Mouse (Mus musculus): ENCODE measurements around the gene Ndfip2. TPM values are rescaled to one million over a fixed set of nuclear protein-coding genes. Genes with fewer than 3 reads are reported as not detected.

The Ndfip2 gene
- 57.8 and 64.7 TPM in 2 replicates for polyA plus RNA-seq (2014; fragmentation: Nextera tagmentation; extraction: Ambion mirVana)

DNA sequence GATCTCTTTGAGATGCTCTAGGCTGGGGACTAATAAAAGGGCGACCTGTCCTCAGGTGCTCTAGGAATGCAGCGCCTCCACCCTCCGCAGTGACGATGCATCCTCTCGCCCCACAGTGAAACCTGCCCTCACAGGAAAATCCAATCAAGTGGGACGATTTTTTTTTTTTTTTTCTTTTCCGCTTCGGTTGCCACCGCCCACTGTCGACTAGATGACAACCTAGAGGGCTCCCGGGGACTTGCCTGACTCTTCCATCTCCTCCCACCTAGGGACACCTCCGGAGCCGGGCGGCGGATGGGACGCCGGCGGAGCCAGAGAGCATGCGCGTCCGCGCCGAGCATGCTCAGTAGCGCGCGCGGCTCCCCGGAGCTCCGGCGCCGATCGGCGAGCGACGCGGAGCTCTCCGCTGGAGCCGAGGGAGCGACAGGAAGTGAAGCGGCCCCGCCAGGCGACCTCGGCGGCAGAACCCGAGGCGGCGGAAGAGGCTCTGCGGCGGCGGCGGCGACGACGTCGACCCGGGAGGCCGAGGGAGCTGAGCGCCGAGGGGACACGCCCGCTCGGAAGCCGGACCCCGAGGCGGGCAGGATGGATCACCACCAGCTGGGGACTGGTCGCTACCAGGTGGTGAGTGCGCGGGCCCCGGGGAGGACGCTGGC is at the start of gene Ndfip2:
TSS of gene Ndfip2 (plus strand) at position 195 of the 656 bp plus-strand sequence.
- under 1% methylated on average over 68 of the region's 70 CpGs for WGBS (ENCODE audit: insufficient replicate concordance)
- no peaks in the 10 kb centered on the region for H3K36me3 ChIP-seq (ENCODE audit: control insufficient read depth, insufficient read depth, low read length)
- peak within 1 kb of the TSS; percentile 88 for H3K4me3 ChIP-seq (ENCODE audit: low read depth, low read length)
- peak within 1 kb of the TSS; percentile 84 for H3K27ac ChIP-seq (ENCODE audit: low read depth, low read length)
- H3K27me3 ChIP-seq (ENCODE audit: control insufficient read depth, insufficient read depth, low read length): no peaks in the 10 kb centered on the region
- peak; percentile 94 for ATAC-seq (replicated peaks; ENCODE audit: insufficient number of reproducible peaks, low FRiP score, low TSS enrichment)
- H3K9me3 ChIP-seq (replicated peaks; ENCODE audit: control insufficient read depth, low read length): no peaks in the 10 kb centered on the region
- 0 out of 2 replicates have a peak, but pooled peaks cover 2% of the 10 kb centered on the region for H3K4me1 ChIP-seq (ENCODE audit: control insufficient read depth, insufficient read depth, low read length)
- peak within 1 kb of the TSS; percentile 95 for H3K9ac ChIP-seq (ENCODE audit: low read depth, low read length)
- H3K4me2 ChIP-seq: peak within 1 kb of the TSS; percentile 79

DNA sequence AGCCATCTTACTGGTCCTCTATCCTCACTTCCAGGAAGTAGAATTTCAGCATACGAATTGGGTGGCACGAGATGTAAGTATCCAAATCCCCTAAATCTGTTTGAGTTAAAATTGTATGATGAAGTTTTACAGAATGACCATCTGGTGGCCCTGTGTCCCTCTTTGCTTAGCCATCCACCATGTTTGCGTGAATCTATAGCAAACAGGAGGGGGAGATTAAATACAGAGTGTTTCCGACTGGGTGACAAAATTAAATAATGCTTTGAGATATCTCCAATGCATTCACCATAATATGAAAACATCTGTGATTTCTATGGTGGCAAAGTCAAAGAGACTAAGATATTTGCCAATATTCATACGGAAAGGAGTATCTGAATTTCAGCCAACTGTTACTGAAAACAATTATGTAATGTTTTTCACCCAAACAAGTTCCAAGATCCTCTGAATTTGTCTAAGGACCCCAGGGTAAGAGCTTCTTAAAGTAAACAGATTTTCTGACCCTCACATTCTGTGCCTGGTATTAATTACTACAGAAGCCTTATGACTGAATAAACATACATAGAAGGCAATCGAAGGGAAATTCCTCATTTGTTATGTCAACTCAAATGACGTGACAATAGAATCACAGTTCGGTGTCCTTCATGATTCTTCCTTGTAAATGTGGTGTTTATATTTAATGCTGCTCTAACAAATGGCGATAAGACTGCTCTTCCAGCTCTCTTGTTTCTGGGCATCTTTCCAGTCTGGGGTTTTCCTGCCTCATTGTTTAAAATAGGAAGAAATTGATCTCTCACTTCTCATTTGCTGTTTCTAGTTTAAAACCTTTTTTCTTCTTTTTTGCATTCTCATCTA is 38.6 kb upstream of the Ndfip2 start:
- no peaks in the 10 kb centered on the region for H3K27me3 ChIP-seq (ENCODE audit: control insufficient read depth, insufficient read depth, low read length)
- no peak overlapping the region for H3K4me3 ChIP-seq (ENCODE audit: low read depth, low read length)
- H3K9me3 ChIP-seq (replicated peaks; ENCODE audit: control insufficient read depth, low read length): no peaks in the 10 kb centered on the region
- H3K36me3 ChIP-seq (ENCODE audit: control insufficient read depth, insufficient read depth, low read length): no peaks in the 10 kb centered on the region
- WGBS (ENCODE audit: insufficient replicate concordance): 74% methylated on average over 9 of the region's 9 CpGs
- H3K27ac ChIP-seq (ENCODE audit: low read depth, low read length): no peak overlapping the region
- no peak overlapping the region for H3K4me2 ChIP-seq
- no peaks in the 10 kb centered on the region for H3K4me1 ChIP-seq (ENCODE audit: control insufficient read depth, insufficient read depth, low read length)
- no peak overlapping the region for H3K9ac ChIP-seq (ENCODE audit: low read depth, low read length)
- ATAC-seq (replicated peaks; ENCODE audit: insufficient number of reproducible peaks, low FRiP score, low TSS enrichment): no peak

DNA sequence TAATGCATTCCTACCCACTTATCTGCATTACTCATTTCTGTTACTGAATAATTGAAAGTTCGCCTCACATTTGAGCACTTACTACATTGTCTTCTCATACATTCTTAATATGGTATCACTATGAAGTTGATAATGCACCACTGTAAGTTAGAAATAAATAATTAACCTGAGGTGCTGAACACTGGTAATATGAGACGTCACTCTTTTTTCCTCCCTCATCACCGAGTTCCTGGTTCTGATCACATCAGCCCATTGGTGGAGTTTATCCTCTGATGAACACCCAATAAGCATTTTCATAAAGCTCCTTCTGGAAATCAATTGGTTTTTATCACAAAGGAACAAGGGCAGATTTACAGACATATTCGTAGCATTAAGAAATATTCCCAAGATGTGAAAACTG is 36.1 kb upstream of the Ndfip2 start:
- Histone ChIP-seq H3K27me3 (ENCODE audit: control insufficient read depth, insufficient read depth, low read length) (no peaks in the 10 kb centered on the region), H3K4me2 (no peak overlapping the region), H3K4me3 (ENCODE audit: low read depth, low read length) (no peak overlapping the region), H3K9me3 (replicated peaks; ENCODE audit: control insufficient read depth, low read length) (no peaks in the 10 kb centered on the region), H3K4me1 (ENCODE audit: control insufficient read depth, insufficient read depth, low read length) (no peaks in the 10 kb centered on the region), H3K9ac (ENCODE audit: low read depth, low read length) (no peak overlapping the region), H3K27ac (ENCODE audit: low read depth, low read length) (no peak overlapping the region), H3K36me3 (ENCODE audit: control insufficient read depth, insufficient read depth, low read length) (no peaks in the 10 kb centered on the region)
- WGBS (ENCODE audit: insufficient replicate concordance): 77% methylated on average over 4 of the region's 4 CpGs
- no peak for ATAC-seq (replicated peaks; ENCODE audit: insufficient number of reproducible peaks, low FRiP score, low TSS enrichment)

DNA sequence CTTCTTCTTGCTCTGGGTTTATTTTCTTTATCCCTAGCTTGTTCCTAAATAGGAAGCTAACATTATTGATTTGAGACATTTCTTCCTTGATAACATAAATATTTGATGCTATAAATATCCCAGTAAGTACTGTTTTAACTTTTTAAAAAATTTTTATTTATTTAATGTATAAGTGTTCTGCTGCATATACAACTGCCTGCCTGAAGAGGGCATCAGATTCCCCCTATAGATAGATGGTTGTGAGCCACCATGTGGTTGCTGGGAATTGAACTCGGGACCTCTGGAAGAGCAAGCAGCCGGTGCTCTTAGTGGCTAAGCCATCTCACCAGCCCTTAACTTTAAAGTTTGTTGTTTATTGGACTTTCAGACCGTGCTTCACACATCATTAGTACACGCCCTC is 32.6 kb upstream of the Ndfip2 start:
- no peak overlapping the region for H3K4me2 ChIP-seq
- H3K9ac ChIP-seq (ENCODE audit: low read depth, low read length): no peak overlapping the region
- H3K4me3 ChIP-seq (ENCODE audit: low read depth, low read length): no peak overlapping the region
- H3K27ac ChIP-seq (ENCODE audit: low read depth, low read length): no peak overlapping the region
- no peaks in the 10 kb centered on the region for H3K36me3 ChIP-seq (ENCODE audit: control insufficient read depth, insufficient read depth, low read length)
- WGBS (ENCODE audit: insufficient replicate concordance): 82% methylated on average over 4 of the region's 4 CpGs
- no peak for ATAC-seq (replicated peaks; ENCODE audit: insufficient number of reproducible peaks, low FRiP score, low TSS enrichment)
- H3K9me3 ChIP-seq (replicated peaks; ENCODE audit: control insufficient read depth, low read length): no peaks in the 10 kb centered on the region
- H3K4me1 ChIP-seq (ENCODE audit: control insufficient read depth, insufficient read depth, low read length): no peaks in the 10 kb centered on the region
- H3K27me3 ChIP-seq (ENCODE audit: control insufficient read depth, insufficient read depth, low read length): no peaks in the 10 kb centered on the region

DNA sequence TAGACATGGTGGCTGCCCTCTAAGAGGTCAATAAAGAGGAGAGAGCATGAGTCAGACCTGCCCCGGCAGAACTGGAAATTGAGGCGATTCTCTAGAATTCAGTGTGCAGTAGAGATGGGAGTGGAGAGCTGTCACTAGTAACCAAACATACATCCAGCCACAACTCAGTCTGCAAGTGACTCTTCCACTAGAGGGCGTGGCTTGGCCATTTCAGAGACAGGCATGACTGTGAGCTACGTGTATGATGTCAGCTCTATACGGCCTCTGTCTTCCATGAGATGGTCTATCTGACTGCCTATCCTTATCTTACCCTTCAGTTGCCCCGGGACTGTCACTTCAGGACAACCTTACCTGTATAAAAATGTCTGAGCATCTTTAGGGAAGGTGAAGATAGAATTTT is 26.0 kb upstream of the Ndfip2 start:
- H3K9me3 ChIP-seq (replicated peaks; ENCODE audit: control insufficient read depth, low read length): no peaks in the 10 kb centered on the region
- H3K4me1 ChIP-seq (ENCODE audit: control insufficient read depth, insufficient read depth, low read length): no peaks in the 10 kb centered on the region
- 38% methylated on average over 6 of the region's 6 CpGs for WGBS (ENCODE audit: insufficient replicate concordance)
- H3K27ac ChIP-seq (ENCODE audit: low read depth, low read length): no peak overlapping the region
- H3K27me3 ChIP-seq (ENCODE audit: control insufficient read depth, insufficient read depth, low read length): no peaks in the 10 kb centered on the region
- H3K4me2 ChIP-seq: no peak overlapping the region
- H3K4me3 ChIP-seq (ENCODE audit: low read depth, low read length): no peak overlapping the region
- no peak overlapping the region for H3K9ac ChIP-seq (ENCODE audit: low read depth, low read length)
- no peak for ATAC-seq (replicated peaks; ENCODE audit: insufficient number of reproducible peaks, low FRiP score, low TSS enrichment)
- no peaks in the 10 kb centered on the region for H3K36me3 ChIP-seq (ENCODE audit: control insufficient read depth, insufficient read depth, low read length)

- no peaks in the 10 kb centered on the region for H3K9me3 ChIP-seq (replicated peaks; ENCODE audit: control insufficient read depth, low read length)
- H3K9ac ChIP-seq (ENCODE audit: low read depth, low read length): no peak overlapping the region
- H3K4me2 ChIP-seq: no peak overlapping the region
- WGBS (ENCODE audit: insufficient replicate concordance): 67% methylated on average over 4 of the region's 4 CpGs
- no peak overlapping the region for H3K27ac ChIP-seq (ENCODE audit: low read depth, low read length)
- no peaks in the 10 kb centered on the region for H3K4me1 ChIP-seq (ENCODE audit: control insufficient read depth, insufficient read depth, low read length)
- no peaks in the 10 kb centered on the region for H3K36me3 ChIP-seq (ENCODE audit: control insufficient read depth, insufficient read depth, low read length)
- no peaks in the 10 kb centered on the region for H3K27me3 ChIP-seq (ENCODE audit: control insufficient read depth, insufficient read depth, low read length)
- no peak for ATAC-seq (replicated peaks; ENCODE audit: insufficient number of reproducible peaks, low FRiP score, low TSS enrichment)
- no peak overlapping the region for H3K4me3 ChIP-seq (ENCODE audit: low read depth, low read length)
Observed at GRCm38 (mm10) chr14:105236596-105236995, 21.8 kb upstream of the Ndfip2 start.

DNA sequence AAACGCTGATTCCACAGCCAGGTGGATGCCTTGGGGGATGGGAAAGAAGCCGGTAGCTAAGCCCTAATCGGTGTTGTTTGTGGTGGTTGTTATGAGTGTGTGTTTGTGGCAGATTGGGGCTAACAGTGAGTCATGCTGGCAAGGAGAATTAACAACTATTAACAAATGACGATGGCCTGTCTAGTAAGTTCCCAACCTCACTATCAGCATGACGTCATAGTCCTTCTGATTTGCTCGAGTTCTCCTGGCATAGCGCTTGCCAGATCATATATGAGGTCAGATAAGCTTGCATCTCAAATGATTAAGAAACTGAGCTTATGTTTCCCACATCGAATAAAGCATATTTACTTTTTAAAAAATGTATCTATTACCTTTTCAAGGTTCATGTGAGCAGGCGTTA is 20.6 kb upstream of the Ndfip2 start:
- 71% methylated on average over 9 of the region's 9 CpGs for WGBS (ENCODE audit: insufficient replicate concordance)
- Histone ChIP-seq H3K36me3 (ENCODE audit: control insufficient read depth, insufficient read depth, low read length) (no peaks in the 10 kb centered on the region), H3K4me2 (no peak overlapping the region), H3K4me1 (ENCODE audit: control insufficient read depth, insufficient read depth, low read length) (no peaks in the 10 kb centered on the region), H3K27ac (ENCODE audit: low read depth, low read length) (no peak overlapping the region), H3K4me3 (ENCODE audit: low read depth, low read length) (no peak overlapping the region), H3K9me3 (replicated peaks; ENCODE audit: control insufficient read depth, low read length) (no peaks in the 10 kb centered on the region), H3K27me3 (ENCODE audit: control insufficient read depth, insufficient read depth, low read length) (no peaks in the 10 kb centered on the region), H3K9ac (ENCODE audit: low read depth, low read length) (no peak overlapping the region)
- no peak for ATAC-seq (replicated peaks; ENCODE audit: insufficient number of reproducible peaks, low FRiP score, low TSS enrichment)

- 61% methylated on average over 5 of the region's 5 CpGs for WGBS (ENCODE audit: insufficient replicate concordance)
- H3K36me3 ChIP-seq (ENCODE audit: control insufficient read depth, insufficient read depth, low read length): no peaks in the 10 kb centered on the region
- H3K9me3 ChIP-seq (replicated peaks; ENCODE audit: control insufficient read depth, low read length): no peaks in the 10 kb centered on the region
- H3K9ac ChIP-seq (ENCODE audit: low read depth, low read length): no peak overlapping the region
- no peak for ATAC-seq (replicated peaks; ENCODE audit: insufficient number of reproducible peaks, low FRiP score, low TSS enrichment)
- H3K27ac ChIP-seq (ENCODE audit: low read depth, low read length): no peak overlapping the region
- H3K27me3 ChIP-seq (ENCODE audit: control insufficient read depth, insufficient read depth, low read length): no peaks in the 10 kb centered on the region
- no peak overlapping the region for H3K4me3 ChIP-seq (ENCODE audit: low read depth, low read length)
- H3K4me1 ChIP-seq (ENCODE audit: control insufficient read depth, insufficient read depth, low read length): no peaks in the 10 kb centered on the region
- no peak overlapping the region for H3K4me2 ChIP-seq
Observed at GRCm38 (mm10) chr14:105238450-105239038, 19.8 kb upstream of the Ndfip2 start.

All from heart, embryonic 11.5 days (tissue).